Mouse (Mus musculus): ENCODE results near the gene Pds5b. TPM values are rescaled to one million over a fixed set of nuclear protein-coding genes. Genes with fewer than 3 reads are reported as not detected.

Pds5b gene
- polyA plus RNA-seq, 1 experiment = 0.13 TPM

DNA sequence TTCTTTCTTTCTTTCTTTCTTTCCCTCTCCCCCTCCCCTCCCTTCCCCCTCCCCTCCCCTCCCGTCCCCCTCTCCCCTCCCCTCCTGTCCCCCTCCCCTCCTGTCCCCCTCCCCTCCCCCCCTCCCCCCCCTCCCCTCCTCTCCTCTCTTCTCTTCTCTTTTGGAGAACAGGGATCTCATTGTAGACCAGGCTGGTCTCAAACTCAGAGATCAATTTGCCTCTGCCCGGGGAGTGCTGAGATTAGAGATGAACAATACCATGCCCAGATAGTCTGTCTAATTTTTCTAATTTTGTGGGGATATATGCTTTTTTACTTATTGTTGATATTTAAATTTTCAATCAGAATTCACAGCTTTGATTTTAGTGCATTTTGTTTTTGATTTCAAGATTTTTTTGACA lies 67.1 kb downstream of the Pds5b start:
- no peaks in the 10 kb centered on the region for H3K27me3 ChIP-seq (ENCODE audit: control insufficient read depth)
- peaks cover 41% of the 10 kb centered on the region for H3K36me3 ChIP-seq (ENCODE audit: control insufficient read depth)
- no peak for TF ChIP-seq GATA1 (IDR thresholded peaks at IDR 0.05; ENCODE audit: low read length)
- no peak for TF ChIP-seq TAL1 (IDR thresholded peaks at IDR 0.05; ENCODE audit: low read length)

DNA sequence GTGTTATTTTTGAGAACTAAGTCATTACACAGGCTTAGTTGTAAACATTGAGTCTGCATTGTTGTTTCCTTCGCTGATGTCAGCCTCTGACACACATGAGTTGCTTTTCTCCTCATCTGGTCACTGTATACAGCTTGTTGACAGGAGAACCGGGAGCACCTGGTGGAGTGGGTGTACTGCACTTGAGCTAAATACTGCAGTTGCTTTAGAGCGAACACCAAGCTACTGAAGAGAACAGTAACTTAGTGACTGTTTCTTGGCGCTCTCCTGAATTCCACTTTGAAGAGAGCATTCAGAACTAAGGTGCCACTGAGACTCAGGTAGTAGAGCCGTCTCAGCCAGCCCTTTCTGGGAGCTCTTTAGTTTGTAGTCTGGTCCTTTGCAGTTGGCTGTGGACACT lies 83.1 kb downstream of the Pds5b start:
- TF ChIP-seq GATA1 (IDR thresholded peaks at IDR 0.05; ENCODE audit: low read length) (no peak), TAL1 (IDR thresholded peaks at IDR 0.05; ENCODE audit: low read length) (no peak)
- Histone ChIP-seq H3K36me3 (ENCODE audit: control insufficient read depth) (peaks cover 48% of the 10 kb centered on the region), H3K4me3 (replicated peaks) (no peak overlapping the region), H3K9me3 (ENCODE audit: control insufficient read depth, low read length) (no peaks in the 10 kb centered on the region), H3K4me1 (ENCODE audit: control insufficient read depth) (no peaks in the 10 kb centered on the region), H3K27me3 (ENCODE audit: control insufficient read depth) (no peaks in the 10 kb centered on the region)

More for the DNA sequence above, 67.1 kb downstream of the Pds5b start:
- Histone ChIP-seq H3K4me1 (ENCODE audit: control insufficient read depth) (no peaks in the 10 kb centered on the region), H3K9me3 (ENCODE audit: control insufficient read depth, low read length) (no peaks in the 10 kb centered on the region), H3K4me3 (replicated peaks) (no peak overlapping the region)

DNA sequence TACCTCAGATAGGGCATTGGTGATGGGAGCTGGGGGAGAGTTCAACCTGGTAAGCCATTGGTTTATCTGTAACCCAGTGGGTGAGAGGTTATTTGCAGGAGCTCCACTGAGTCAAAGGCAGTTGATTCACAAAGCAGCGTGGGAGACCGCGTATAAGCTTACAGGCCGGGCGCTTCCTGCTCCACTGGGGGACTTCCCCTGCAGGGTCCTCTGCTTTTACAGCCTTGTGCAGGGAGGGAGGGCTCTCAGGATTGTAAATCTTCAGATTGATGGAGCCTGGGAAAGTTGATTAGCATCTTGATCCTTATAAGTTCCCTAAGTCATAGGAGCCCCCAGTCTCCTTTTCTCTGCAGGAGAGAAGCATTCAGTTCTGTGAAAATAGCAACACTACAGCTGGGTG lies 98.9 kb downstream of the Pds5b start:
- no peaks in the 10 kb centered on the region for H3K9me3 ChIP-seq (ENCODE audit: control insufficient read depth, low read length)
- peaks cover 36% of the 10 kb centered on the region for H3K36me3 ChIP-seq (ENCODE audit: control insufficient read depth)
- no peaks in the 10 kb centered on the region for H3K27me3 ChIP-seq (ENCODE audit: control insufficient read depth)
- TF ChIP-seq TAL1 (IDR thresholded peaks at IDR 0.05; ENCODE audit: low read length) (no peak), GATA1 (IDR thresholded peaks at IDR 0.05; ENCODE audit: low read length) (no peak)
- H3K4me1 ChIP-seq (ENCODE audit: control insufficient read depth) = peaks cover 4% of the 10 kb centered on the region; the same call in 1 of the 2 replicates
- H3K4me3 ChIP-seq (replicated peaks) = no peak overlapping the region

DNA sequence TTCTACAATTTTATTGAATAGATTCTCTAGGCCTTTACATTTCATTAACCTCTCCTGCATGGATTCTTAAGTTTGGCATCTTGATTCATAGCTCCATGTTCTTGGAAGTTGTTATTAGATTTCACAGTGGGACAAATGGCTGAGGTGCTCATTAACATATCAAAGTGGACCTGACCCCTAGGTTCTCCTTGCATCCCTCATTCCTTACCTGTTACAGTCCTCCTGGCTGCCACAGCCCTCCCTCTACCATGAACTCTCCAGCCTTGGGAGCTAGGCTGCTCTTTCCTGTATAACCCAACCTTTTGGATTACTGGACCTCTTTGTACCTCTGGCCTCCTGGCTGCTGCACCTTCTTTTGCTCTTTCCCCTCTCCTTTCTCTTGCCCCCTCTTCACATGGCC lies 99.5 kb downstream of the Pds5b start:
- H3K9me3 ChIP-seq (ENCODE audit: control insufficient read depth, low read length) = no peaks in the 10 kb centered on the region
- no peaks in the 10 kb centered on the region for H3K27me3 ChIP-seq (ENCODE audit: control insufficient read depth)
- TF ChIP-seq GATA1 (IDR thresholded peaks at IDR 0.05; ENCODE audit: low read length) = no peak
- TF ChIP-seq TAL1 (IDR thresholded peaks at IDR 0.05; ENCODE audit: low read length) = no peak
- H3K36me3 ChIP-seq (ENCODE audit: control insufficient read depth) = peaks cover 43% of the 10 kb centered on the region
- H3K4me1 ChIP-seq (ENCODE audit: control insufficient read depth) = peaks cover 4% of the 10 kb centered on the region; the same call in 1 of the 2 replicates
- H3K4me3 ChIP-seq (replicated peaks) = no peak overlapping the region

DNA sequence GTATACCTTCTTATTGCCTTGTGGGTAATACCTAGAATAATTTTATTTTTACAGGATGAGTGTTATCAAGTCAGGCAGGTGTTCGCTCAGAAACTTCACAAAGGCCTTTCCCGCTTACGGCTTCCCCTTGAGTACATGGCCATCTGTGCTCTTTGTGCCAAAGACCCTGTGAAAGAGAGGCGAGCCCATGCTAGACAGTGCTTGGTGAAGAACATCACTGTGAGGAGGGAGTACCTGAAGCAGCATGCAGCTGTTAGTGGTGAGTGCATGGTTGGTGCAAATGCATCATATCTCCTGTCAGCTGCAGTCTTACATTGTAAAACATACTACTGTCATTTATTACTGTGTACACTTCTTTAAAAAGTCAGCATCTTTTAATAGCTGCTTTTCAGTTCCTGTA lies 114.7 kb downstream of the Pds5b start:
- H3K36me3 ChIP-seq (ENCODE audit: control insufficient read depth) = peaks cover 66% of the 10 kb centered on the region
- TF ChIP-seq TAL1 (IDR thresholded peaks at IDR 0.05; ENCODE audit: low read length) = no peak
- TF ChIP-seq GATA1 (IDR thresholded peaks at IDR 0.05; ENCODE audit: low read length) = no peak
- H3K4me3 ChIP-seq (replicated peaks) = no peak overlapping the region
- H3K27me3 ChIP-seq (ENCODE audit: control insufficient read depth) = no peaks in the 10 kb centered on the region
- H3K9me3 ChIP-seq (ENCODE audit: control insufficient read depth, low read length) = no peaks in the 10 kb centered on the region
- no peaks in the 10 kb centered on the region for H3K4me1 ChIP-seq (ENCODE audit: control insufficient read depth)

DNA sequence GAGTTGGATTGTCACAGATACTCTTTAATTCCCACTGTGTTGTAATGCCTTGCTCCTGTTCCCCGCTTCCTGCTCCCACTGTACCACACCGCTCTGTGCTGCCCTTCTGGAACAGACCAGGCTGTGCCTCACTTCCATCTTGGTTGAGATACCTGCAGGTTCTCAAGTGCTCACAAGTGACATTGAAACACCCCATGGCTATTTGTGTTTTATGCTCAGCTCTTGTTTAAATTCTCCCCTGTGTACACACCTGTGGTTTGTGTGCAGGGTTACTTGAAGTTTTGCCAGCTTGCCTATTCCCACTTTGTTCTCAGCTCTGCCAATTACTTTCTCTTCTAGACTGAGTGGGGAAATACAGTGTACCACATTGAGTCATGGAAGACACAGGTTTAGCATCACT lies 115.5 kb downstream of the Pds5b start:
- TF ChIP-seq GATA1 (IDR thresholded peaks at IDR 0.05; ENCODE audit: low read length) = no peak
- Histone ChIP-seq H3K4me1 (ENCODE audit: control insufficient read depth) (no peaks in the 10 kb centered on the region), H3K4me3 (replicated peaks) (no peak overlapping the region), H3K36me3 (ENCODE audit: control insufficient read depth) (peaks cover 61% of the 10 kb centered on the region), H3K9me3 (ENCODE audit: control insufficient read depth, low read length) (no peaks in the 10 kb centered on the region), H3K27me3 (ENCODE audit: control insufficient read depth) (no peaks in the 10 kb centered on the region)

DNA sequence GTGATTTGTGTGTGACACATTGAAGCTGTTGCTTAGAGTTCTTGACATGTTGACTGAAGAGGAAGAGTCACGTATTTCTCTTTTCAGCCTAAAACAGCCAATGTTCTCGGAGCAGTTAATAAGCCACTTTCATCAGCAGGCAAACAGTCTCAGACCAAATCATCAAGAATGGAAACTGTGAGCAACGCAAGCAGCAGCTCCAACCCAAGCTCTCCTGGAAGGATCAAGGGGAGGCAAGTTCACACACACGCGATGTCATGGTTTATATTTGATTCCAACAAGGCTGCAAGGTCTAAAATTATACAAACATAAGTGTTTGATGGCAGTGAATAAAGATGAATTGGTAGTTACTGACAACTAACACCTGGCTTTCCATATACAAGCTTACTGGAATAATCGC lies 120.6 kb downstream of the Pds5b start:
- no peaks in the 10 kb centered on the region for H3K9me3 ChIP-seq (ENCODE audit: control insufficient read depth, low read length)

DNA sequence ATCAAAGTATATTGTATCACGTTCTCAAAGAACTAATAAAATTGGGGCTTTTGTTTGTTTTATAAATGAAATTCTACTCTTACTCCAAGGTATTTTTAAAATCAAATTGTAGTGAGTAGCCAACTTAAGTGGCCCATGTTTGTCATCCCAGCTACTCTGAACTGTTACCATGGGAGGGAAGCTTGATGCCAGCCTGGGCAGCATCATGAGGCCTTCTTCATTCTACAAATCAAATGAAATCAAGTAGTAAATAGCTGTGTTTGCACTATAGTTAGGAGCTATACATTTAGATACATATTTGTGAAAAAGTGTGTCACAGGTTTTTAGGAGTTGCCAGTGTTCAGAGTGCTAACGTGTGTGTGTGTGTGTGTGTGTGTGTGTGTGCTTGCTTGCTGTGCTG lies 126.5 kb downstream of the Pds5b start:
- H3K36me3 ChIP-seq (ENCODE audit: control insufficient read depth) = peaks cover 65% of the 10 kb centered on the region
- no peak for TF ChIP-seq GATA1 (IDR thresholded peaks at IDR 0.05; ENCODE audit: low read length)
- TF ChIP-seq TAL1 (IDR thresholded peaks at IDR 0.05; ENCODE audit: low read length) = no peak
- no peaks in the 10 kb centered on the region for H3K9me3 ChIP-seq (ENCODE audit: control insufficient read depth, low read length)
- H3K4me3 ChIP-seq (replicated peaks) = no peak overlapping the region
- no peaks in the 10 kb centered on the region for H3K4me1 ChIP-seq (ENCODE audit: control insufficient read depth)
- H3K27me3 ChIP-seq (ENCODE audit: control insufficient read depth) = no peaks in the 10 kb centered on the region

More for the DNA sequence above, 120.6 kb downstream of the Pds5b start:
- Histone ChIP-seq H3K4me1 (ENCODE audit: control insufficient read depth) (no peaks in the 10 kb centered on the region), H3K4me3 (replicated peaks) (no peak overlapping the region), H3K36me3 (ENCODE audit: control insufficient read depth) (peaks cover 66% of the 10 kb centered on the region), H3K27me3 (ENCODE audit: control insufficient read depth) (no peaks in the 10 kb centered on the region)
- TF ChIP-seq TAL1 (IDR thresholded peaks at IDR 0.05; ENCODE audit: low read length) (no peak), GATA1 (IDR thresholded peaks at IDR 0.05; ENCODE audit: low read length) (no peak)

DNA sequence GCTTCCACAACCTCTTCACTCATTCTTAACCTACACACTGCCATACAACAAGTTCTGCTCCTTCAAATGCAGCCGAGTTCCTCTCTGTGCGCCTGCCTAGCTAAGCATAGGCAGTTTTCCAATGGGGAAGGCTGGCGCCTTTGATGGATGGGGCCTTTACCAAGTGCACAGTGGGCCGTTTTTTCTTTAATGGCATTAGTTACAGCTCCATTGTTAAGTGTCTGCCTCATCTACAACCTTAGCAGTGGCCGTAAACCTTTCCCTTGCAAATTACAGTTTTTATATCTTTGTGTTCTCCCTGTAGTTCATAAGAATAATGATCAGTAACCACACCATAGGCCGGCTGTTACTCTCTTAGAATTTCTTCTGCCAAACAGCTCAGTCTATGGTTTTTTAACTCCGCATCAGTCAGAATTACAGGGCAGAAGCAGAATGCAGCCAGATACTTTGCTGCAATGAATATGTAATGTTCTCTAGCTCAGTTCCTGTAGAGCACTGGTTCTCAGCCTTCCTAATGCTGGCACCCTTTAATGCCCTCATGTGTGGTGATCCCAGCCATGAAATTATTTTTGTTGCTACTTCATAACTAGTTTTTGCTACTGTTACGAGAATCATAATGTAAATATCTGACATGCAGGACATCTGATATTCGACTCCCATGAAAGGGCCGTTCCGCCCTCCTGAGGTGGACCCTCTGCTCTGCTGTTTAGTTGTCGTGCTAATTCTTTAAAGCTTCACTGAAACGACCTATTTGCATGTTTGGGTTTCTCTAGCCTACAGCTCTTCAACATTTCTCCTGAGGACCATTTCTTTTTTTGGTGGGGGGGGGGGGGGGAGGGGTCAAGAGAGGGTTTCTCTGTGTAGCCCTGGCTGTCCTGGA lies 140.8 kb downstream of the Pds5b start:
- Histone ChIP-seq H3K36me3 (ENCODE audit: control insufficient read depth) (no peaks in the 10 kb centered on the region; the same call in 1 of the 2 replicates), H3K27me3 (ENCODE audit: control insufficient read depth) (no peaks in the 10 kb centered on the region), H3K9me3 (ENCODE audit: control insufficient read depth, low read length) (no peaks in the 10 kb centered on the region), H3K4me1 (ENCODE audit: control insufficient read depth) (no peaks in the 10 kb centered on the region), H3K4me3 (replicated peaks) (no peak overlapping the region)
- TF ChIP-seq GATA1 (IDR thresholded peaks at IDR 0.05; ENCODE audit: low read length) = no peak
- no peak for TF ChIP-seq TAL1 (IDR thresholded peaks at IDR 0.05; ENCODE audit: low read length)

Measured in erythroblast, embryonic 14.5 days (primary cell).